Mouse (Mus musculus) ES-E14 (cell line): ENCODE measurements around the gene Ripor2. TPM values are rescaled to one million over a fixed set of nuclear protein-coding genes. Genes with fewer than 3 reads are reported as not detected.

Source experiments
- DNase-seq: peaks from one replicate; pipeline ENCODE4 v3.0.0-alpha.2; 2013; ENCODE audit warnings: low read depth, low spot score
- H3K27ac ChIP-seq: 2 replicates; pipeline ENCODE4 v1.5.1; 2012; ENCODE audit warnings: low read depth, mild to moderate bottlenecking, low read length, moderate library complexity, mixed read lengths; ENCODE audit not compliant: poor library complexity, insufficient read depth, severe bottlenecking
- H3K36me3 ChIP-seq: 2 replicates; pipeline ENCODE4 v1.6.1; 2012; ENCODE audit warnings: mild to moderate bottlenecking, low read length, moderate library complexity, mixed read lengths; ENCODE audit not compliant: control insufficient read depth, poor library complexity, insufficient read depth, severe bottlenecking
- H3K4me1 ChIP-seq, 2 experiments: fragments of 150-350 bp in 1 of 2; sonication (generic) in 1 of 2; 2 replicates each; pipeline ENCODE4 v1.6.1; 2012; ENCODE audit warnings: low read length in 2 of 2, mild to moderate bottlenecking in 1 of 2, mixed read lengths in 1 of 2; ENCODE audit not compliant: control insufficient read depth in 2 of 2, insufficient read depth in 2 of 2, poor library complexity in 1 of 2
- H3K4me3 ChIP-seq, 2 experiments: fragments of 150-350 bp in 1 of 2; sonication (generic) in 1 of 2; 2 replicates each; pipeline ENCODE4 v1.5.1; 2012; ENCODE audit warnings: low read length in 2 of 2, low read depth in 1 of 2, mild to moderate bottlenecking in 1 of 2, mixed read lengths in 1 of 2; ENCODE audit not compliant: insufficient read depth in 1 of 2, poor library complexity in 1 of 2, severe bottlenecking in 1 of 2
- H3K9ac ChIP-seq: 2 replicates; pipeline ENCODE4 v1.6.1; 2012; ENCODE audit warnings: low read depth, mild to moderate bottlenecking, low read length, mixed read lengths; ENCODE audit not compliant: poor library complexity, insufficient read depth, severe bottlenecking
- H3K9me3 ChIP-seq: fragments of 150-350 bp; sonication (generic); 2 replicates; pipeline ENCODE4 v1.6.1; 2012; ENCODE audit warnings: low read depth, mild to moderate bottlenecking, low read length; ENCODE audit not compliant: control insufficient read depth, insufficient read depth
- CHD2 ChIP-seq: IDR thresholded peaks from 2 replicates; pipeline ENCODE4 v1.6.1; 2014; ENCODE audit warnings: mild to moderate bottlenecking, low read depth, low read length, inconsistent platforms
- HCFC1 ChIP-seq: IDR thresholded peaks from 2 replicates; pipeline ENCODE4 v1.6.1; 2012; ENCODE audit warnings: low read length, inconsistent platforms, borderline replicate concordance; ENCODE audit not compliant: insufficient read depth
- MAFK ChIP-seq: IDR thresholded peaks from 2 replicates; pipeline ENCODE4 v1.6.1; 2014; ENCODE audit warnings: mild to moderate bottlenecking, low read depth, low read length, inconsistent platforms; ENCODE audit not compliant: insufficient read depth
- ZC3H11A ChIP-seq: IDR thresholded peaks from 2 replicates; pipeline ENCODE4 v1.6.1; 2012; ENCODE audit warnings: low read depth, mild to moderate bottlenecking, inconsistent platforms, low read length, borderline replicate concordance
- ZNF384 ChIP-seq: IDR thresholded peaks from 2 replicates; pipeline ENCODE4 v1.6.1; 2012; ENCODE audit warnings: low read depth, low read length, inconsistent platforms
- in situ Hi-C, 2 experiments: fragments of 600-800 bp; cut with MboI; formaldehyde crosslinking; loops; one replicate each; pipeline ENCODE4 v1.15.1; 2025; ENCODE audit warnings: low sequenced_read_pairs in 2 of 2, inconsistent platforms in 1 of 2; ENCODE audit not compliant: unreplicated experiment in 2 of 2
- total RNA-seq: library from RNA; depleted of rRNA; stranded (reverse); fragments of 300-350 nt; gene quantifications from 2 replicates; pipeline ENCODE4 v1.2.3, GENCODE M21; 2012

Ripor2 gene
- total RNA-seq, 1 experiment = 0.71 TPM

GRCm38 (mm10) chr13:24723699-24724394 lies 141.9 kb downstream of the Ripor2 start:
- TF ChIP-seq ZNF384 = no peak
- TF ChIP-seq CHD2 = no peak
- no peak for TF ChIP-seq MAFK
- no peak for TF ChIP-seq ZC3H11A
- no peak for TF ChIP-seq HCFC1
- no peak overlapping the region for H3K27ac ChIP-seq
- no peaks in the 10 kb centered on the region for H3K9me3 ChIP-seq
- H3K4me1 ChIP-seq = peaks cover 0 to 4% of the 10 kb centered on the region in 2 experiments; a peak in 1 of 4 replicates
- H3K36me3 ChIP-seq = no peaks in the 10 kb centered on the region
- DNase-seq = no peak
- in situ Hi-C loops = no loop called here
- H3K4me3 ChIP-seq = no peak overlapping the region
- H3K9ac ChIP-seq = no peak overlapping the region

- Histone ChIP-seq H3K9me3 (no peaks in the 10 kb centered on the region), H3K4me1 (peaks cover 0 to 4% of the 10 kb centered on the region in 2 experiments; a peak in 1 of 4 replicates), H3K27ac (no peak overlapping the region), H3K9ac (no peak overlapping the region), H3K4me3 (no peak overlapping the region), H3K36me3 (no peaks in the 10 kb centered on the region)
- DNase-seq = no peak
- in situ Hi-C loops = no loop called here
- TF ChIP-seq ZNF384 (no peak), HCFC1 (no peak), CHD2 (no peak)
These were observed 142.4 kb downstream of the Ripor2 start for GRCm38 (mm10) chr13:24724395-24724759.

DNA sequence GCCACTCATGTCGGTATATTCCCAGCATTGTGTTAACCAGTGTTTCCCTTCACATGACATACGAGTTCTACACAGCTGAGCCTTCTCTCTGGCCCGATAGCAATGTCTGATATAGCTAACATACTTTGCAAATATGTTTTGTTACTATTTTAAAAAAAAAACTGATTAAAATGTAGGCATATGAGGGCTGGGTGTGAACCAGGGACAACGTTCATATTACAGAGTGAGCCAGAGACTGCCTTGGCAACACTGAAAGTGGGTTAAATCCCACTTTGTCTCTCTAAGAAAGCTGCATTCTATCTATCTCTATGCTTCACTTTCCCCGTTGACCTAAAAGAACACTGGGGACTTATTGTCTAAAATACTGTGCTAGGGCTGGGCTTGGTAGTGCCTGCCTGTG lies 147.1 kb downstream of the Ripor2 start:
- DNase-seq = no peak
- H3K4me3 ChIP-seq = no peak overlapping the region
- H3K27ac ChIP-seq = no peak overlapping the region
- no peaks in the 10 kb centered on the region for H3K9me3 ChIP-seq
- H3K4me1 ChIP-seq = no peaks in the 10 kb centered on the region
- H3K9ac ChIP-seq = no peak overlapping the region
- in situ Hi-C loops = no loop called here
- no peaks in the 10 kb centered on the region for H3K36me3 ChIP-seq
- no peak for TF ChIP-seq HCFC1

DNA sequence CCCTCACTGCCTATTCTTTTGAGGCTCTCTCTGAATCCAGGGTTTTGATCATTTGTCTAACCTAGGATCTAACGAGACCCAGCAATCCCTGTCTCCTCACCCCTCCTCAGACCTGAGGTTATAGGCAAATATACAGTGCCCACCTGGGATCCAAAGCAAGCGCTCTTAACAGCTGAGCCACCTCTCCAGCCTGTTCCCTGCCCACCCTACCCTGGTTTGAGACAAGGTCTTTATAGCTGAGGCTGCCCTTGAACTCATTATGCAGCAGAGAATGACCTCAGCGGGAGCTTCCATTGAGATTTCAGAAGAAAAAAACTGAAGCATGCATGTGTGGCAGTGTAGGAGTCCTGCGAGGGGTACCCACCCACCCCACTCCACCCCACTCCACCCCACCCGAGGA lies 152.5 kb downstream of the Ripor2 start:
- no peak overlapping the region for H3K4me3 ChIP-seq
- no peaks in the 10 kb centered on the region for H3K36me3 ChIP-seq
- no peaks in the 10 kb centered on the region for H3K4me1 ChIP-seq
- no peak overlapping the region for H3K27ac ChIP-seq
- no peak overlapping the region for H3K9ac ChIP-seq
- no peak for TF ChIP-seq ZNF384
- no peak for TF ChIP-seq MAFK
- no peak for TF ChIP-seq CHD2
- TF ChIP-seq ZC3H11A = no peak
- no peak for TF ChIP-seq HCFC1
- in situ Hi-C loops = no loop called here
- H3K9me3 ChIP-seq = no peaks in the 10 kb centered on the region
- no peak for DNase-seq

GRCm38 (mm10) chr13:24735608-24736131 lies 153.7 kb downstream of the Ripor2 start:
- Histone ChIP-seq H3K9me3 (no peaks in the 10 kb centered on the region), H3K27ac (no peak overlapping the region), H3K4me3 (no peak overlapping the region), H3K9ac (no peak overlapping the region), H3K4me1 (no peaks in the 10 kb centered on the region), H3K36me3 (no peaks in the 10 kb centered on the region)
- no peak for TF ChIP-seq ZC3H11A
- no peak for TF ChIP-seq CHD2
- no peak for TF ChIP-seq MAFK
- no peak for DNase-seq
- in situ Hi-C loops = no loop called here
